Mouse (Mus musculus) embryonic facial prominence, embryonic 12.5 days (tissue): ENCODE results near the gene Ncmap. TPM values are rescaled to one million over a fixed set of nuclear protein-coding genes. Genes with fewer than 3 reads are reported as not detected.

Experiments used
- ATAC-seq: fragments of 200-750 bp; cut with Nextera tagmentation; 2 replicates; pipeline ENCODE4 v1.8.0; 2017; ENCODE audit not compliant: insufficient number of reproducible peaks, insufficient read depth, low FRiP score, low TSS enrichment
- H3K27ac ChIP-seq: fragments of 300-500 bp; sonication (generic); 2 replicates; pipeline ENCODE4 v1.5.1; 2016; ENCODE audit warnings: mild to moderate bottlenecking
- H3K27me3 ChIP-seq: fragments of 300-500 bp; sonication (generic); 2 replicates; pipeline ENCODE4 v1.6.1; 2016; ENCODE audit warnings: mild to moderate bottlenecking, moderate library complexity
- H3K36me3 ChIP-seq: fragments of 300-500 bp; sonication (generic); 2 replicates; pipeline ENCODE4 v1.6.1; 2016; ENCODE audit warnings: mild to moderate bottlenecking
- H3K4me1 ChIP-seq: fragments of 300-500 bp; sonication (generic); 2 replicates; pipeline ENCODE4 v1.6.1; 2016
- H3K4me2 ChIP-seq: fragments of 300-500 bp; sonication (generic); replicated peaks from 2 replicates; pipeline ENCODE4 v1.6.1; 2016; ENCODE audit warnings: mild to moderate bottlenecking, moderate library complexity
- H3K4me3 ChIP-seq: fragments of 300-500 bp; sonication (generic); 2 replicates; pipeline ENCODE4 v1.5.1; 2016; ENCODE audit warnings: mild to moderate bottlenecking
- H3K9ac ChIP-seq: fragments of 300-500 bp; sonication (generic); 2 replicates; pipeline ENCODE4 v1.6.1; 2016; ENCODE audit warnings: mild to moderate bottlenecking, moderate library complexity
- H3K9me3 ChIP-seq: fragments of 300-500 bp; sonication (generic); 2 replicates; pipeline ENCODE4 v1.6.1; 2016; ENCODE audit warnings: mild to moderate bottlenecking, moderate library complexity
- WGBS: fragments of 180-500 bp; shearing (Covaris S2); methylation state at CpG from one replicate; pipeline ENCODE4 v1.1.7; 2016; 5-methylcytosine and 5-hydroxymethylcytosine counted together
- polyA plus RNA-seq: library from polyadenylated mRNA; unstranded; fragments of >200 nt; fragmentation: Nextera tagmentation; extraction: Ambion mirVana; gene quantifications from 2 replicates; pipeline ENCODE4 v1.2.1, GENCODE M21; 2016

Ncmap gene
- polyA plus RNA-seq, 1 experiment from 2014 or later: 3.5 TPM

DNA sequence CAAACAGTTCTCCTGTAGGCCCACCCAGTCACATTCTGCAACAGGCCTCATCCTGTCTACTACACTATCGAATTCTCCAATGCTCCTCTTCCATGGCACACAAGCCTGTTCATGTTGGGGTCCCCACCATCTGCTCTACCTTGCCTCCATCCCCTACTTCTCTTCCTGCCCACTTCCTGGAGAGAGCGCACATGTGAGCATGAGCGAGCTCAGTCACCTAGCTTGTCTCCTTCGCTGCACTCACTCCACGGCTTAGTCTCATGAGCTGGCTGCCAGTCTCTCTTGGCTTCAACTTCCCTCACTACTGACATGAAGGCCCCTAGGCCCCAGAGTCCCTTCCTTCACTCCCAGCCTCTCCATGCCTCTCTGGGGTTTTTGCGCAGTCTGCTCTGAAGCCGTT is 28.6 kb upstream of the Ncmap start:
- Histone ChIP-seq H3K9ac (no peak overlapping the region), H3K4me1 (no peaks in the 10 kb centered on the region), H3K27me3 (no peaks in the 10 kb centered on the region), H3K27ac (no peak overlapping the region), H3K36me3 (no peaks in the 10 kb centered on the region), H3K9me3 (no peaks in the 10 kb centered on the region), H3K4me3 (no peak overlapping the region), H3K4me2 (no peak overlapping the region)
- WGBS: 88% methylated on average over 7 of the region's 7 CpGs
- ATAC-seq: no peak

DNA sequence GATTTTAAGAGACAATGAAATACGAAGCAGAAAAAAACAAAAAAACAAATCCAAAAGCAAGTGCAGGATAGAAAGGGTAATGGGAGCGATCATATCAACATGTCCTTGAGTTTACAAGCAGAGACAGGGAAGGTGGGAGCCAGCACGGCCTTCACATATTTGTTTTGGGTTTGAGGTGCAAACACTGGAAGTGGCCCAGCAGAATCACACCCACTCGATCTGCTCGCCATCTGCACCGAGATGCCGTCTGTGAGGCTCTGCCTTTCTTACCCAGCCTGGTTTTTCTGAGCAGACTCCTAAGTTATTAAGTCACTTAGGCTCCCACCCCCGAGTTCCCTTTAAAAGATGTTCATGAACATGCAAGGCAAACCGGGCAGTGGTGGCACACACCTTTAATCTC is 27.6 kb upstream of the Ncmap start:
- Histone ChIP-seq H3K36me3 (no peaks in the 10 kb centered on the region), H3K9ac (no peak overlapping the region), H3K4me3 (no peak overlapping the region), H3K4me2 (no peak overlapping the region), H3K27ac (no peak overlapping the region), H3K9me3 (no peaks in the 10 kb centered on the region), H3K27me3 (no peaks in the 10 kb centered on the region), H3K4me1 (no peaks in the 10 kb centered on the region)
- 86% methylated on average over 9 of the region's 9 CpGs for WGBS
- ATAC-seq: no peak

DNA sequence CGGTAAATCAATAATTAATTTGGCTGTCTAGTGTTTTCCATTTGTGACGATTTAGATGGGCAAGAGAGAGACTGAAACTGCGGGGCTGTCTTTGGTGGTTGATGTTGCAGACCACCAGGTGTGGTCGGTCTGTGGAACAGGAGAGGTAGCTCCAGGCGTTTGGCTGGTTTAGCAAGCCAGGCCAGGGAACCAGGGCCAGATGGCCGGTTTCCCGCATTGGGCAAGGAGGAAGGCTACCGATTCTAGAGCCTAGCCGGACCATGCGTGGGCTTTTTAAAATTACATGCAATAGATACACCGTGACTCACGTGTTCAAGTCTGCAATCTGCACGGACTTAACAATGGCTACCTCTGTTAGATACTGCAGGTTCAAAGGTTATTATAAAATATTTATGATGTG is 22.9 kb upstream of the Ncmap start:
- H3K4me2 ChIP-seq: no peak overlapping the region
- H3K4me3 ChIP-seq: no peak overlapping the region
- ATAC-seq: no peak
- no peaks in the 10 kb centered on the region for H3K4me1 ChIP-seq
- H3K9ac ChIP-seq: no peak overlapping the region
- no peaks in the 10 kb centered on the region for H3K27me3 ChIP-seq
- H3K9me3 ChIP-seq: no peaks in the 10 kb centered on the region
- WGBS: 89% methylated on average over 13 of the region's 13 CpGs
- no peak overlapping the region for H3K27ac ChIP-seq
- H3K36me3 ChIP-seq: peaks cover 15% of the 10 kb centered on the region; the same call in 1 of the 2 replicates

DNA sequence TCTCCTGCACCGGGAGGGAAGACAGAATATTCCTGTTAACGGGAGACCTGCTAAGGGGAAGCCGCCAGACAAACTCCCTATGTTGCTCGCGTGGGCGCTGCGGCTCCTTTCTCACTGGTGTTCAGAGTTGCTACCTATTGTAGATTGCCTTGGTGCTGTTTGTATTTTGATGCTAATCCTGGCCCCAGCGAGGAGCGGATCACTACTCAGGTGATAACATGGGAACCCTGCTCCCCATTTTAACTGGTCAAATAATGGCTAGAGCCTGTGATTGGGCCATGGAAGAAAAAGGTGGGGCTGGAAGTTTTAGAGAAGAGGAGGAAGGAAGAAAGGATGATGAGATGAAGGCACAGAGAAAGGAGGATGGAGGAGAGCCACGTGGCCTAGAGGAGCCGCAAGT is 22.4 kb upstream of the Ncmap start:
- no peaks in the 10 kb centered on the region for H3K9me3 ChIP-seq
- H3K27ac ChIP-seq: no peak overlapping the region
- H3K4me2 ChIP-seq: no peak overlapping the region
- H3K4me3 ChIP-seq: no peak overlapping the region
- peaks cover 15% of the 10 kb centered on the region; the same call in 1 of the 2 replicates for H3K36me3 ChIP-seq
- ATAC-seq: no peak
- no peaks in the 10 kb centered on the region for H3K4me1 ChIP-seq
- 76% methylated on average over 11 of the region's 11 CpGs for WGBS
- H3K27me3 ChIP-seq: no peaks in the 10 kb centered on the region
- H3K9ac ChIP-seq: no peak overlapping the region

DNA sequence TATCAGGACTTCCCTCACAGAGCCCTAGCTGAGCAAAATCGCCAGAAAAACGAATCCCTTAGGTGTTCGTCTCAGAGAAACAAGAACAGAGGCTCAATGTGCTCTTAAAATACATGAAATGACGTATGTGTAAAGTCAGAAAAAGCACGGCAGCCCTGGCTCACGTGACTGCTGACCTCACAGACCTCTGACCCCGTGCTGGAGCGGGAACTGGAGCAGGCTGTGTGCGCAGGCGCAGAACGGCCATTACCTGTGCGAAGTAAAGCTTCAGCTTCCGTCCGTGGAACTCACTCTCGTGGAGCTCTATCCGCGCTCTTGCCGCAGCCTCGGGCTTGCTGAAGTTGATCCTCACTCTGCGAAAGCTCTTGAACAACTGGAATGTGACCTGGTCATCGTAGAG is 22.0 kb upstream of the Ncmap start:
- 80% methylated on average over 21 of the region's 21 CpGs for WGBS
- Histone ChIP-seq H3K27me3 (no peaks in the 10 kb centered on the region), H3K36me3 (peaks cover 15% of the 10 kb centered on the region; the same call in 1 of the 2 replicates)

DNA sequence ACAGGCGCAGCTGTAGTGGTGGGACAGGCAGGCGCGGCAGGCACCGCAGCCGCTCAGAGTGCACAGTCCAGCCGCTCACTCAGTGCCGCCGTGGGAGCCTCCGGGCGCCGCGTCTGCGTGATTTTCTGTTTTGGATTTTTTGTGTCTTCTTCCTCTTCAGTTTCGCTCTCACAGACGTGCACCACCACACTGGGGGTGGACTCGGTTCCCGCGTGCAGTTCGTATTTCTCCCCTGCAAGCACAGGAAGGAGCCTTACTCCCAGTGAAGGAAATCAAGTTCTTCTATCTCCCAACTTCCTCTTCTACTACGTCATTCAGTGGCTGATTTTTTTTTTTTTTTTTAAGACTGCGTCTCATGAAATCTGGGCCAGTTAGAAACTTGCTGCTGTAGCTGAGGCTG is 18.3 kb upstream of the Ncmap start:
- Histone ChIP-seq H3K4me2 (no peak overlapping the region), H3K36me3 (peaks cover 15% of the 10 kb centered on the region; the same call in 1 of the 2 replicates), H3K27ac (no peak overlapping the region), H3K4me1 (no peaks in the 10 kb centered on the region), H3K9ac (no peak overlapping the region), H3K9me3 (no peaks in the 10 kb centered on the region), H3K27me3 (no peaks in the 10 kb centered on the region), H3K4me3 (no peak overlapping the region)
- 89% methylated on average over 21 of the region's 21 CpGs for WGBS
- ATAC-seq: no peak

More for the DNA sequence above, 22.0 kb upstream of the Ncmap start:
- no peak overlapping the region for H3K4me2 ChIP-seq
- no peak overlapping the region for H3K4me3 ChIP-seq
- no peak overlapping the region for H3K9ac ChIP-seq
- ATAC-seq: no peak
- no peaks in the 10 kb centered on the region for H3K4me1 ChIP-seq
- H3K9me3 ChIP-seq: no peaks in the 10 kb centered on the region
- H3K27ac ChIP-seq: no peak overlapping the region

DNA sequence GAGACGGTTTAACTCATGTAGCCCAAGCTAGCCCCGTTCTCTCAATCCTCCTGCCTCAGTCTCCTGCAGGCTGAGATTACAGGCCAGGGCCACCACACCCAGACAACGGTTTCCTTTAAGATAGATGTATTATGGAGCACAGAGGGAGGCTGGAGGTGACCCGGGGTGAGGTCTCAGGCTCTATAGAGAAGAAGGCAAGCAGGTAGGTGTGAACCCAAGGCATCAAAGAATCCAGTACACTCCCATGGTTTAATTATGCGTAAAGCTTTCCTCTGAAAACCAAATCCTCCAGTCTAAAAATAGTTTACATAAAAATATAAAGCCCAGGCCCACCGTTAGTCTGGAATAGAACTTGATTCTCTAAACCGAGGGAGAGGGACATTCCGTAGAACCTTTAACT is 15.5 kb upstream of the Ncmap start:
- Histone ChIP-seq H3K36me3 (0 out of 2 replicates have a peak, but pooled peaks cover 6% of the 10 kb centered on the region), H3K27me3 (no peaks in the 10 kb centered on the region), H3K4me1 (no peaks in the 10 kb centered on the region), H3K9ac (no peak overlapping the region), H3K27ac (no peak overlapping the region), H3K4me2 (no peak overlapping the region), H3K4me3 (no peak overlapping the region), H3K9me3 (no peaks in the 10 kb centered on the region)
- no peak for ATAC-seq
- 80% methylated on average over 8 of the region's 8 CpGs for WGBS

DNA sequence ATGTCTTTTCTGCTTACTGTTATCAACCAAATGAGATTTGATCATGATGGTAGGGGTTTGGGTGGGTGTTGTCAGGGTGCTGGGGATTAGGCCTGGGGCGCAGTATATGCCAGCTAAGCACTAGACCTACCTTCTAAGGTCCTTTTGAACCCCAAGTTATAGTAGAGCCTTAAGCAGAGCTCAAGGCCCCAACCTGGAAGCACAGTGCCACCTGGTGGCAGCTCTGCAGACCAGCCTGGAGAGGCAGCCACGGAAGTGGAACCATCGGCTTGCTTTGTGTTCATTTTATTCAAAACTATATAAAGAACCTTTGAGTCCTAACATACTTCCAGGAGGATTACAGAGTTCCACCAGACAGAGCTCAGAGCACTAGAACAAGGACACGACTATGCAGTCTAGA is 13.6 kb upstream of the Ncmap start:
- no peak overlapping the region for H3K4me3 ChIP-seq
- H3K4me1 ChIP-seq: no peaks in the 10 kb centered on the region
- H3K9ac ChIP-seq: no peak overlapping the region
- no peak for ATAC-seq
- WGBS: 38% methylated on average over 4 of the region's 4 CpGs
- no peak overlapping the region for H3K27ac ChIP-seq
- H3K36me3 ChIP-seq: 0 out of 2 replicates have a peak, but pooled peaks cover 6% of the 10 kb centered on the region
- H3K27me3 ChIP-seq: no peaks in the 10 kb centered on the region
- no peaks in the 10 kb centered on the region for H3K9me3 ChIP-seq
- no peak overlapping the region for H3K4me2 ChIP-seq

DNA sequence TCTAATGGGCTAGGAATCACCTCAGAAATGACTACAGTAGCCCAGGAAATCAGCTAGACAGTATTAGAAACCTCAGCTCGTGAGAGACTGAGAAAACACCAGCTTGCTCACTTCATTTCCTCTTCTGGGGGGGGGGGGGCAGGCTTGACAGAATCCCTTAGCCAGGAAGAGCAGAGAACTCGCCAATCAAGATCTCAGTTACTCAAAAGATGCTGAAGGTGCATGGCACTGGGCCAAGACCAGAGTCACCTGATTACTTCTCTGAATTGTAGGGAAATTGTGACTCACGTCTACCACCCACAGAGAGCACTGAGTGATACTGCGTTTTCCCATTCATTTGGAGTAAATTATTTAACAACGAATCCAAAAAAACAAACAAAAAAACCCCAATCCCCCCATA is 8.2 kb upstream of the Ncmap start:
- Histone ChIP-seq H3K27me3 (peaks cover under 1% of the 10 kb centered on the region; the same call in 1 of the 2 replicates), H3K36me3 (0 out of 2 replicates have a peak, but pooled peaks cover 6% of the 10 kb centered on the region), H3K9me3 (no peaks in the 10 kb centered on the region), H3K27ac (no peak overlapping the region), H3K4me3 (no peak overlapping the region), H3K9ac (no peak overlapping the region), H3K4me1 (no peaks in the 10 kb centered on the region), H3K4me2 (no peak overlapping the region)
- ATAC-seq: no peak
- 62% methylated on average over 5 of the region's 5 CpGs for WGBS

DNA sequence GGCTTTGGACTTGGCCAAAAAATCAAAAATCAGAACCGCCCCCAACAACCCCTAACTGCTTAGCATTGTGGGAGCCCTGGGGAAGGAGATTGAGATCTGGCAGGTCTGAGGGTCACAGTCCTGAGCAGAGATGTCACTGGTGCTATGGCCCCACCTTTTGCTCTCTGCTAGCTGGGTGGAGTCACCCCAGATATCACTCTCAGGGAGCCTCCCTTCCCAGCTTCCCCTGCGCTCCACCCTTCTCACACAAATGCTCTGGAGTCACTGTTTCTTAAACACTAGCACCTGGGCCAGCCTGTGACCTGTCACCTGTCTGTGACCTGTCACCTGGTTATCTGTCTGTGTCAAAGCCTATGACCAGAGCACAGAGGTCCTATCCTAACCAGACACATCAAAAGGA is 6.9 kb upstream of the Ncmap start:
- WGBS: 86% methylated on average over 2 of the region's 2 CpGs
- H3K36me3 ChIP-seq: 0 out of 2 replicates have a peak, but pooled peaks cover 3% of the 10 kb centered on the region
- H3K27ac ChIP-seq: no peak overlapping the region
- no peak overlapping the region for H3K4me3 ChIP-seq
- H3K4me1 ChIP-seq: no peaks in the 10 kb centered on the region
- peaks cover 9% of the 10 kb centered on the region; the same call in 1 of the 2 replicates for H3K27me3 ChIP-seq
- no peak overlapping the region for H3K4me2 ChIP-seq
- no peaks in the 10 kb centered on the region for H3K9me3 ChIP-seq
- H3K9ac ChIP-seq: no peak overlapping the region
- no peak for ATAC-seq

DNA sequence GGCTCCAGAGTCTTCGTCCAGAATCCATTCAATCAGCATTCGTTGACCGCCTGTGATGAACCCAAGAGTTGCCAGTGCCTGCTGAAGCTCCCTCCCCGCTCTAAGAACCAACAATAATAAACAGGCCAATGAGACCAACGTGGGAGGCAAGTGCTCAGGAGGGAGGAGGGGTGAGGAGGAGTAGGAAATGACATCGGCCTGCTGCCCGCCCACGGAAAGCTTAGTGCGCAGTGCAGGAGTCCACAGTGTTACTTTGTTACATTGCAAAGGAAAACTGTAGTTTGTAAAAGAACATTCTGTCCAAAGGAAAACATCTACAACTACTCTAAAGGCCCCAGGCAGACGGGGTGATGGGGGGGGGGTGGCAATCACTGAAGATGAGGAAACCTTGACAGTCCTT is 6.0 kb upstream of the Ncmap start:
- no peaks in the 10 kb centered on the region for H3K4me1 ChIP-seq
- H3K9me3 ChIP-seq: no peaks in the 10 kb centered on the region
- no peak overlapping the region for H3K4me3 ChIP-seq
- H3K27ac ChIP-seq: no peak overlapping the region
- H3K27me3 ChIP-seq: peaks cover 16% of the 10 kb centered on the region
- H3K4me2 ChIP-seq: no peak overlapping the region
- ATAC-seq: no peak
- 66% methylated on average over 10 of the region's 10 CpGs for WGBS
- H3K9ac ChIP-seq: no peak overlapping the region
- H3K36me3 ChIP-seq: no peaks in the 10 kb centered on the region

DNA sequence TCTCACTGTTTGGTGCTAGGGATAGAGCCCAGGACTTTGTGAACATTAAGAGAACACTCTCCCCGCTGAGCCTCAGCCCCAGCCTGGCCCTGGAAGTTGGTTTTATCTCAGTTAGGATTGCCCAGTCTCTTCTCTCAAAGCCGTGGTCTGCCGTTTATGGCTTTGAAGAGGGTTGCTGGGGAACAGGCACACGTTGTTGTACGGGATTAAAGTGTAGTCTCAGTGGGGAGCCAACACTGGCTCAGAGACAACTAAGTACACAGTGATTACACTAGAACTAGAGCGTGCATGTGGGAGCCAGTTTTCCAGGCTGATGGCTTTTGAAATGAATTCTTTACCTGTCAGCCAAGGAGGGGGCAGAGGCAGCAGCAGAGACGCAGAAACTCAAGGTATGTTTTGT is 3.9 kb upstream of the Ncmap start:
- H3K4me3 ChIP-seq: no peak overlapping the region
- 36% methylated on average over 7 of the region's 7 CpGs for WGBS

DNA sequence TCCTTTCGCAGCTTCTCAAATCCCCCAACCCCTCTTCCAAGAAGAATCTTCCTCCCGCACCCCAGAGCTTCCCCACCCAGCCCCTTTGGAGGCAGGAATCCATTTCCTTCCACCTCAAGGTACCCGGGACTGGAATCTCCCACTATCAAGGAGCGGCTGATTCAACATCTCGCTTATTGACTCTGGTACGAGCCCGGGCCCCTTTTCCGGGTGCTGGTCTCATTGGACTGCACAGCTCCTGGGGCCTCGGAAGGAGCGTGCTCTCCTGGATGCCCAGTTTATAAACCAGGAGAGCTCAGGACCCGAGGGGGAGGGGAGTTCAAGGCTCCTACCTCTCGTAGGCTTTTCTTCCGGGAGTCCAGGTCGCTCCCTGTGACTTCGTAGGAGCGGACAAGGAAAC is 476 bp downstream of the Ncmap start:
- peak overlapping the region; percentile 46; the same call in 1 of the 2 replicates for H3K9ac ChIP-seq
- no peak overlapping the region for H3K27ac ChIP-seq
- ATAC-seq: no peak
- WGBS: 3% methylated on average over 16 of the region's 16 CpGs
- H3K4me1 ChIP-seq: peaks cover 6% of the 10 kb centered on the region; the same call in 1 of the 2 replicates
- peak overlapping the region; percentile 63 for H3K4me2 ChIP-seq
- H3K9me3 ChIP-seq: peaks cover 4% of the 10 kb centered on the region; the same call in 1 of the 2 replicates
- no peaks in the 10 kb centered on the region for H3K36me3 ChIP-seq
- H3K4me3 ChIP-seq: peak overlapping the region; percentile 35
- H3K27me3 ChIP-seq: peaks cover 52% of the 10 kb centered on the region

More for the DNA sequence above, 3.9 kb upstream of the Ncmap start:
- H3K27ac ChIP-seq: no peak overlapping the region
- H3K9ac ChIP-seq: no peak overlapping the region
- ATAC-seq: no peak
- peaks cover 37% of the 10 kb centered on the region for H3K27me3 ChIP-seq
- no peak overlapping the region for H3K4me2 ChIP-seq
- H3K4me1 ChIP-seq: peaks cover 6% of the 10 kb centered on the region; the same call in 1 of the 2 replicates
- H3K9me3 ChIP-seq: no peaks in the 10 kb centered on the region
- H3K36me3 ChIP-seq: no peaks in the 10 kb centered on the region
